Comparison of ENCODE assay signal across 13 mouse cellular contexts in the genomic region with DNA sequence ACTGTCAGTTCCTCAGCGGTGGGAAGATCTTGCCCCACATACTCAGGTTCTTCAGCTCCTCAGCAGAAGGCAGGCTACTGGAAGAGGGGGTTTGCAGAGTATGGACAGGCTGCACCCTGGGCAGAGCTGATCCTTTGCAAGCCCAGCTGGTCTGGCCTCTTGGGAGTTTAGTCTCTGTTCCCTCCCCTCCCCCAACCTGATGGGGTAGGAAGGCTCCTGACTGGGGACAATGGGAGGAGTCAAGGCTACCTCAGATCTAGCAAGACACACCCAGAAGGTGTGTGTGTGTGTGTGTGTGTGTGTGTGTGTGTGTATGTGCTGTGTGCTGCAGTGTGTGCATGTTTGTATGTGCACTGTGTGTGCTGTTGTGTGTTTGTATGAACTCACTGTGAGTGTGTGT. TPM values are rescaled to one million over a fixed set of nuclear protein-coding genes. Genes with fewer than 3 reads are reported as not detected.
A peak's percentile ranks its signal among the peaks of the same experiment; 100 is the strongest.
DNase-seq lines count a peak whose midpoint lies in the region; ATAC-seq and TF ChIP-seq lines count a peak whose summit lies in the region.
"Had no signal": no experiment of that assay in that cellular context is flagged by ENCODE, and none has a peak within 500 bp of the region (broad histone marks: within the 10 kb centered on the region; RNA-seq: fewer than 3 reads in every experiment).

No protein-coding gene starts in this region.

- 0 out of 2 replicates have a peak, but pooled peaks have one; percentile 46 for TF ChIP-seq EP300 in ES-Bruce4 (IDR thresholded peaks at IDR 0.05; ENCODE audit: insufficient read depth, low read depth, low read length)
- no peak for TF ChIP-seq EP300 in liver, postnatal 0 days (IDR thresholded peaks at IDR 0.05; ENCODE audit: low read depth)

- no peaks in the 10 kb centered on the region for H3K9me3 ChIP-seq in hindbrain, embryonic 12.5 days (replicated peaks)
- no peaks in the 10 kb centered on the region for H3K9me3 ChIP-seq in hindbrain, embryonic 13.5 days
- no peaks in the 10 kb centered on the region for H3K9me3 ChIP-seq in ES-Bruce4 (replicated peaks; ENCODE audit: control insufficient read depth, insufficient read depth, low read length, poor library complexity, severe bottlenecking)
- no peaks in the 10 kb centered on the region for H3K9me3 ChIP-seq in embryonic facial prominence, embryonic 11.5 days (replicated peaks; ENCODE audit: control insufficient read depth, low read length)
- H3K9me3 ChIP-seq in midbrain, embryonic 14.5 days (ENCODE audit: control insufficient read depth, low read length) = no peaks in the 10 kb centered on the region
- H3K9me3 ChIP-seq in liver, postnatal 0 days (ENCODE audit: low read length) = no peaks in the 10 kb centered on the region
- H3K9me3 ChIP-seq: heart, embryonic 12.5 days had no signal

- TF ChIP-seq CTCF in ES-Bruce4 (IDR thresholded peaks at IDR 0.05; ENCODE audit: low read depth, low read length) = no peak
- no peak for TF ChIP-seq CTCF in liver, postnatal 0 days (IDR thresholded peaks at IDR 0.05; ENCODE audit: low read depth)

- H3K27me3 ChIP-seq in hindbrain, embryonic 12.5 days = no peaks in the 10 kb centered on the region
- 0 out of 2 replicates have a peak, but pooled peaks cover 3% of the 10 kb centered on the region for H3K27me3 ChIP-seq in hindbrain, embryonic 13.5 days
- H3K27me3 ChIP-seq in ES-Bruce4 (ENCODE audit: control insufficient read depth, insufficient read depth, low read length, poor library complexity, severe bottlenecking) = no peaks in the 10 kb centered on the region
- H3K27me3 ChIP-seq in embryonic facial prominence, embryonic 11.5 days (ENCODE audit: control insufficient read depth, insufficient read depth, low read length) = no peaks in the 10 kb centered on the region
- no peaks in the 10 kb centered on the region for H3K27me3 ChIP-seq in midbrain, embryonic 14.5 days (ENCODE audit: control insufficient read depth, insufficient read depth, low read length)
- H3K27me3 ChIP-seq in liver, postnatal 0 days (ENCODE audit: insufficient read depth, low read length) = no peaks in the 10 kb centered on the region
- H3K27me3 ChIP-seq: heart, embryonic 12.5 days had no signal

- no peak overlapping the region for H3K9ac ChIP-seq in hindbrain, embryonic 12.5 days
- H3K9ac ChIP-seq in hindbrain, embryonic 13.5 days = no peak overlapping the region
- H3K9ac ChIP-seq in ES-Bruce4 (ENCODE audit: low read depth, poor library complexity, severe bottlenecking) = no peak overlapping the region
- no peak overlapping the region; the same call in 1 of the 2 replicates for H3K9ac ChIP-seq in embryonic facial prominence, embryonic 11.5 days (replicated peaks; ENCODE audit: low read length)
- H3K9ac ChIP-seq in midbrain, embryonic 14.5 days (replicated peaks; ENCODE audit: low read length) = no peak overlapping the region
- H3K9ac ChIP-seq in liver, postnatal 0 days (replicated peaks) = no peak overlapping the region

- no peak overlapping the region for H3K4me2 ChIP-seq in hindbrain, embryonic 12.5 days (replicated peaks)
- no peak overlapping the region for H3K4me2 ChIP-seq in hindbrain, embryonic 13.5 days
- H3K4me2 ChIP-seq in embryonic facial prominence, embryonic 11.5 days (ENCODE audit: low read depth, low read length) = no peak overlapping the region
- H3K4me2 ChIP-seq in midbrain, embryonic 14.5 days (ENCODE audit: low read length) = no peak overlapping the region
- no peak overlapping the region for H3K4me2 ChIP-seq in liver, postnatal 0 days (ENCODE audit: low read depth, low read length)

- no peak for ATAC-seq in hindbrain, embryonic 12.5 days (ENCODE audit: low FRiP score)
- ATAC-seq in hindbrain, embryonic 13.5 days (ENCODE audit: low FRiP score) = no peak
- ATAC-seq in embryonic facial prominence, embryonic 11.5 days (replicated peaks; ENCODE audit: insufficient number of reproducible peaks, low FRiP score, low TSS enrichment, low read depth) = no peak
- no peak for ATAC-seq in midbrain, embryonic 14.5 days (ENCODE audit: low FRiP score, low TSS enrichment)
- ATAC-seq in liver, postnatal 0 days = no peak; the same call in 1 of the 2 replicates

- no peaks in the 10 kb centered on the region for H3K36me3 ChIP-seq in hindbrain, embryonic 12.5 days
- H3K36me3 ChIP-seq in hindbrain, embryonic 13.5 days = no peaks in the 10 kb centered on the region
- no peaks in the 10 kb centered on the region for H3K36me3 ChIP-seq in ES-Bruce4 (ENCODE audit: control insufficient read depth, insufficient read depth, low read length, poor library complexity, severe bottlenecking)
- no peaks in the 10 kb centered on the region for H3K36me3 ChIP-seq in embryonic facial prominence, embryonic 11.5 days (replicated peaks; ENCODE audit: control insufficient read depth, insufficient read depth, low read depth, low read length)
- H3K36me3 ChIP-seq in midbrain, embryonic 14.5 days (ENCODE audit: control insufficient read depth, insufficient read depth, low read length) = no peaks in the 10 kb centered on the region
- H3K36me3 ChIP-seq in liver, postnatal 0 days (replicated peaks; ENCODE audit: insufficient read depth, low read length) = no peaks in the 10 kb centered on the region
- H3K36me3 ChIP-seq: heart, embryonic 12.5 days had no signal

- 29% methylated on average over 1 of the region's 1 CpGs for WGBS in hindbrain, embryonic 12.5 days
- WGBS in hindbrain, embryonic 13.5 days = 22% methylated on average over 1 of the region's 1 CpGs
- WGBS in embryonic facial prominence, embryonic 11.5 days = 19% methylated on average over 1 of the region's 1 CpGs
- 19% methylated on average over 1 of the region's 1 CpGs for WGBS in midbrain, embryonic 14.5 days
- 9% methylated on average over 1 of the region's 1 CpGs for WGBS in liver, postnatal 0 days (ENCODE audit: insufficient replicate concordance)

- peaks cover 49% of the 10 kb centered on the region for H3K4me1 ChIP-seq in hindbrain, embryonic 12.5 days
- peaks cover 41% of the 10 kb centered on the region for H3K4me1 ChIP-seq in hindbrain, embryonic 13.5 days (replicated peaks)
- H3K4me1 ChIP-seq in ES-Bruce4 (ENCODE audit: control insufficient read depth, insufficient read depth, low read length) = peaks cover 9% of the 10 kb centered on the region
- H3K4me1 ChIP-seq in embryonic facial prominence, embryonic 11.5 days (ENCODE audit: control insufficient read depth, insufficient read depth, low read length) = peaks cover 11% of the 10 kb centered on the region
- peaks cover 23% of the 10 kb centered on the region for H3K4me1 ChIP-seq in midbrain, embryonic 14.5 days (ENCODE audit: control insufficient read depth, insufficient read depth, low read length)
- H3K4me1 ChIP-seq in liver, postnatal 0 days (ENCODE audit: insufficient read depth) = no peaks in the 10 kb centered on the region

- peak; percentile 51 for DNase-seq in embryonic facial prominence, embryonic 11.5 days (ENCODE audit: low spot score)
- peak; percentile 51 for DNase-seq in midbrain, embryonic 14.5 days
- DNase-seq in cerebellum, postnatal 36 days = no peak
- DNase-seq in right cerebral cortex, postnatal 36 days (ENCODE audit: low spot score in 2 of 2) = no peak
- DNase-seq in liver, postnatal 0 days = no peak
- DNase-seq: cerebellum, adult 2 months; kidney, postnatal 14 days had no signal

- H3K27ac ChIP-seq in hindbrain, embryonic 12.5 days = peak overlapping the region; percentile 48; the same call in 1 of the 2 replicates
- H3K27ac ChIP-seq in hindbrain, embryonic 13.5 days = no peak overlapping the region
- no peak overlapping the region for H3K27ac ChIP-seq in ES-Bruce4 (ENCODE audit: insufficient read depth, low read length)
- 0 out of 2 replicates have a peak overlapping the region, but pooled peaks have one; percentile 8 for H3K27ac ChIP-seq in embryonic facial prominence, embryonic 11.5 days (replicated peaks; ENCODE audit: low read depth, low read length)
- H3K27ac ChIP-seq in midbrain, embryonic 14.5 days (replicated peaks; ENCODE audit: low read depth, low read length) = no peak overlapping the region
- H3K27ac ChIP-seq in liver, postnatal 0 days (ENCODE audit: low read depth) = no peak overlapping the region

- no peak overlapping the region for H3K4me3 ChIP-seq in hindbrain, embryonic 12.5 days
- H3K4me3 ChIP-seq in hindbrain, embryonic 13.5 days = no peak overlapping the region
- H3K4me3 ChIP-seq in ES-Bruce4 (ENCODE audit: low read depth, low read length) = no peak overlapping the region
- H3K4me3 ChIP-seq in embryonic facial prominence, embryonic 11.5 days (ENCODE audit: low read depth, low read length) = no peak overlapping the region
- H3K4me3 ChIP-seq in midbrain, embryonic 14.5 days (replicated peaks; ENCODE audit: low read depth, low read length) = no peak overlapping the region
- H3K4me3 ChIP-seq in liver, postnatal 0 days (ENCODE audit: low read depth, low read length) = no peak overlapping the region
- H3K4me3 ChIP-seq: heart, embryonic 12.5 days had no signal

- TF ChIP-seq POLR2A in ES-Bruce4 (IDR thresholded peaks at IDR 0.05; ENCODE audit: insufficient read depth, low read length) = no peak

RNA-seq across cellular contexts. Expression of gene Fam131c, which starts 29.2 kb away (rescaled TPM):
- 2.3 and 2.5 TPM in 2 replicates for polyA plus RNA-seq in hindbrain, embryonic 12.5 days (2016; fragmentation: Nextera tagmentation; extraction: Ambion mirVana)
- polyA plus RNA-seq in hindbrain, embryonic 13.5 days (2015; fragmentation: Nextera tagmentation; extraction: Ambion mirVana) = 11.7 and 12.7 TPM in 2 replicates
- 3.0 and 3.6 TPM in 2 replicates for polyA plus RNA-seq in ES-Bruce4 (2011; ENCODE audit: insufficient read depth, insufficient read length, low read depth, missing spikeins)
- polyA plus RNA-seq in embryonic facial prominence, embryonic 11.5 days (2014; fragmentation: Nextera tagmentation; extraction: Ambion mirVana) = 0.76 and 1.3 TPM in 2 replicates
- 26.7 and 37.2 TPM in 2 replicates for polyA plus RNA-seq in midbrain, embryonic 14.5 days (2014; fragmentation: Nextera tagmentation; extraction: Ambion mirVana)
- polyA plus RNA-seq in liver, postnatal 0 days (2015; fragmentation: Nextera tagmentation; extraction: Ambion mirVana) = 0.53 and 0.96 TPM in 2 replicates

RNA-seq across cellular contexts. Expression of gene Epha2, which starts 37.8 kb away (rescaled TPM):
- polyA plus RNA-seq in hindbrain, embryonic 12.5 days (2016; fragmentation: Nextera tagmentation; extraction: Ambion mirVana) = 2.7 and 3.2 TPM in 2 replicates
- polyA plus RNA-seq in hindbrain, embryonic 13.5 days (2015; fragmentation: Nextera tagmentation; extraction: Ambion mirVana) = 1.5 and 1.8 TPM in 2 replicates
- polyA plus RNA-seq in ES-Bruce4 (2011; ENCODE audit: insufficient read depth, insufficient read length, low read depth, missing spikeins) = 44.7 and 51.3 TPM in 2 replicates
- 1.0 and 1.4 TPM in 2 replicates for polyA plus RNA-seq in embryonic facial prominence, embryonic 11.5 days (2014; fragmentation: Nextera tagmentation; extraction: Ambion mirVana)
- polyA plus RNA-seq in midbrain, embryonic 14.5 days (2014; fragmentation: Nextera tagmentation; extraction: Ambion mirVana) = 1.2 and 1.7 TPM in 2 replicates
- polyA plus RNA-seq in liver, postnatal 0 days (2015; fragmentation: Nextera tagmentation; extraction: Ambion mirVana) = 1.5 and 2.4 TPM in 2 replicates

RNA-seq across cellular contexts. Expression of gene Clcnka, which starts 59.7 kb away (rescaled TPM):
- 0.66 and 1.3 TPM in 2 replicates for polyA plus RNA-seq in hindbrain, embryonic 12.5 days (2016; fragmentation: Nextera tagmentation; extraction: Ambion mirVana)
- 0.16 and 0.21 TPM in 2 replicates for polyA plus RNA-seq in hindbrain, embryonic 13.5 days (2015; fragmentation: Nextera tagmentation; extraction: Ambion mirVana)
- not detected in 2 replicates for polyA plus RNA-seq in ES-Bruce4 (2011; ENCODE audit: insufficient read depth, insufficient read length, low read depth, missing spikeins)
- polyA plus RNA-seq in embryonic facial prominence, embryonic 11.5 days (2014; fragmentation: Nextera tagmentation; extraction: Ambion mirVana) = 0.27 and 0.45 TPM in 2 replicates
- 0.11 TPM in 1 of 2 replicates, not detected in the other for polyA plus RNA-seq in midbrain, embryonic 14.5 days (2014; fragmentation: Nextera tagmentation; extraction: Ambion mirVana)
- not detected in 2 replicates for polyA plus RNA-seq in liver, postnatal 0 days (2015; fragmentation: Nextera tagmentation; extraction: Ambion mirVana)
- polyA plus RNA-seq: C2C12; cerebellum, adult 2 months; neural tube, embryonic 11.5 days had no signal

Comparison
In these comparisons a context has a peak if more than half of its experiments do, and no peak if none do; other contexts are left out.
1. H3K27ac ChIP-seq: peak in hindbrain, embryonic 12.5 days (single experiment) and embryonic facial prominence, embryonic 11.5 days (single experiment); none in hindbrain, embryonic 13.5 days (single experiment), ES-Bruce4 (single experiment), midbrain, embryonic 14.5 days (single experiment) and liver, postnatal 0 days (single experiment).
2. DNase-seq: peak in embryonic facial prominence, embryonic 11.5 days (single experiment) and midbrain, embryonic 14.5 days (single experiment); none in cerebellum, postnatal 36 days (0 of 2), right cerebral cortex, postnatal 36 days (0 of 2) and liver, postnatal 0 days (single experiment).
3. RNA of gene Epha2, which starts 37.8 kb away (polyA plus RNA-seq): 44.7 to 51.3 TPM in ES-Bruce4; 2.7 to 3.2 TPM in hindbrain, embryonic 12.5 days, 1.5 to 1.8 TPM in hindbrain, embryonic 13.5 days, 1.2 to 1.7 TPM in midbrain, embryonic 14.5 days, 1.5 to 2.4 TPM in liver, postnatal 0 days and 1.0 to 1.4 TPM in embryonic facial prominence, embryonic 11.5 days; every median in the first group is over 10 times any median in the second.